Mouse (Mus musculus) hindbrain, embryonic 14.5 days (tissue): ENCODE results near the gene Ctnna3. TPM values are rescaled to one million over a fixed set of nuclear protein-coding genes. Genes with fewer than 3 reads are reported as not detected.

Experiments
- ATAC-seq: fragments of 200-750 bp; cut with Nextera tagmentation; 2 replicates; pipeline ENCODE4 v1.8.0; 2017; ENCODE audit warnings: moderate number of reproducible peaks, mild to moderate bottlenecking, moderate TSS enrichment, moderate library complexity; ENCODE audit not compliant: low FRiP score
- DNase-seq: peaks from one replicate; pipeline ENCODE4 v3.0.0-alpha.2; 2015; ENCODE audit warnings: low spot score
- H3K27ac ChIP-seq: fragments of 300-500 bp; sonication (generic); 2 replicates; pipeline ENCODE4 v1.5.1; 2014; ENCODE audit warnings: mild to moderate bottlenecking, moderate library complexity
- H3K27me3 ChIP-seq: fragments of 300-500 bp; sonication (generic); 2 replicates; pipeline ENCODE4 v1.6.1; 2014; ENCODE audit warnings: mild to moderate bottlenecking, low read length, mixed read lengths; ENCODE audit not compliant: control insufficient read depth, insufficient read depth
- H3K36me3 ChIP-seq: fragments of 300-500 bp; sonication (generic); replicated peaks from 2 replicates; pipeline ENCODE4 v1.6.1; 2014; ENCODE audit not compliant: control insufficient read depth, insufficient read depth
- H3K4me1 ChIP-seq: fragments of 300-500 bp; sonication (generic); replicated peaks from 2 replicates; pipeline ENCODE4 v1.6.1; 2014; ENCODE audit warnings: antibody characterized with exemption, low read length, mixed read lengths; ENCODE audit not compliant: control insufficient read depth, insufficient read depth
- H3K4me2 ChIP-seq: fragments of 300-500 bp; sonication (generic); replicated peaks from 2 replicates; pipeline ENCODE4 v1.6.1; 2014; ENCODE audit warnings: mild to moderate bottlenecking, moderate library complexity
- H3K4me3 ChIP-seq: fragments of 300-500 bp; sonication (generic); replicated peaks from 2 replicates; pipeline ENCODE4 v1.5.1; 2014; ENCODE audit warnings: mild to moderate bottlenecking, low read length
- H3K9ac ChIP-seq: fragments of 300-500 bp; sonication (generic); 2 replicates; pipeline ENCODE4 v1.6.1; 2014
- H3K9me3 ChIP-seq: fragments of 300-500 bp; sonication (generic); 2 replicates; pipeline ENCODE4 v1.6.1; 2016; ENCODE audit warnings: low read length; ENCODE audit not compliant: control insufficient read depth
- WGBS: fragments of 180-500 bp; shearing (Covaris S2); extraction: QIAGEN DNeasy Blood & Tissue Kit; methylation state at CpG from one replicate; pipeline ENCODE4 v1.1.7; 2014; 5-methylcytosine and 5-hydroxymethylcytosine counted together
- polyA plus RNA-seq: library from polyadenylated mRNA; unstranded; fragments of >200 nt; fragmentation: Nextera tagmentation; extraction: Ambion mirVana; gene quantifications from 2 replicates; pipeline ENCODE4 v1.2.1, GENCODE M21; 2014

Ctnna3 gene
- polyA plus RNA-seq, 1 experiment from 2014 or later: 4.1 TPM

- DNase-seq (no peak), ATAC-seq (no peak)
- Histone ChIP-seq H3K4me3 (no peak within 1 kb of the TSS), H3K27ac (no peak within 1 kb of the TSS), H3K27me3 (no peaks in the 10 kb centered on the region), H3K4me2 (no peak within 1 kb of the TSS), H3K9me3 (no peaks in the 10 kb centered on the region), H3K4me1 (no peaks in the 10 kb centered on the region), H3K9ac (no peak within 1 kb of the TSS), H3K36me3 (no peaks in the 10 kb centered on the region)
- 90% methylated on average over 18 of the region's 18 CpGs for whole genome bisulfite sequencing
Measured at GRCm38 (mm10) chr10:63421739-63422735, 7.9 kb upstream of the Ctnna3 start, which contains the start of gene Gm7075. TSS of gene Gm7075 (minus strand) at chr10:63421789.

GRCm38 (mm10) chr10:63422736-63422992 is 7.2 kb upstream of the Ctnna3 start:
- Histone ChIP-seq H3K4me2 (no peak overlapping the region), H3K9ac (no peak overlapping the region), H3K36me3 (no peaks in the 10 kb centered on the region), H3K27ac (no peak overlapping the region), H3K9me3 (no peaks in the 10 kb centered on the region), H3K4me1 (no peaks in the 10 kb centered on the region), H3K27me3 (no peaks in the 10 kb centered on the region), H3K4me3 (no peak overlapping the region)
- no peak for ATAC-seq
- WGBS: 77% methylated on average over 5 of the region's 5 CpGs
- peak; percentile 32 for DNase-seq

DNA sequence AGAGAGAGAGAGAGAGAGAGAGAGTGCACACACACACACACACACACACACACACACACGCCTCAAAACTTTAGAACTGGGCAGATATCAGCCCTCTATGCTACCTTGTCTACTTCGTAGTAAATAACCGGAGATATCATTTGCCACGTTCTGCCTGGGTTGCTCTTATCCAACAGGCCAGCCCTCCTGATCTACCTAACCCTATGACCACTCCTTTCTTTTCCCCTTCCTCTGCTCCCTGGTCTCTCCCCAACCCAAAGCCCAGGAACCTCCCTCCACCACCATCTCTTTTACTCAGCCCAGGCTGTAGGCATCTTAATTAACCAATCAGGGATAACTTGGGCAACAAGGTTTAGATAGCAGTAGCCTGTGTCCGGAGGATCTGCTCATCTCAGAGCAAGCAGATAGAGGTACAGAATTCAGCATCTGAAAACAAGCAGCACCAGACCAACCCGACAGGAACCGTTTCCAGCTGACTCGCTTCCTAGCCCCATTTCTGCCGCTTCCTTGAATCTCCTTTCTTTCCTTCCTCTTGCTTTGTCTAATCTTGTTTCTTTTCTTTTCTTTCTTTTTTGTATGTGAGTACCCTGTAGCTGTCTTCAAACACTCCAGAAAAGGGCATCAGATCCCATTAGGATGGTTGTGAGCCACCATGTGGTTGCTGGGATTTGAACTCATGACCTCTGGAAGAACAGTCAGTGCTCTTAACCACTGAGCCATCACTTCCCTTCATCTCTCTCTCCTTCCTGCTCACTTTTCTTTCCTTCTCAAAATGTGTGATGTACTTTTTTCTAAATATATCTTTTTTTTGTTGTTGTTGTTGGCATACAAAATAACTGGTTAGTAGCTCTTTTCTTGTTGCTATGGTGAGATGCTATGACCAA is 6.1 kb upstream of the Ctnna3 start:
- no peak overlapping the region for H3K27ac ChIP-seq
- H3K36me3 ChIP-seq: no peaks in the 10 kb centered on the region
- 82% methylated on average over 9 of the region's 9 CpGs for WGBS
- no peaks in the 10 kb centered on the region for H3K4me1 ChIP-seq
- ATAC-seq (no peak), DNase-seq (no peak)
- no peaks in the 10 kb centered on the region for H3K9me3 ChIP-seq
- H3K4me3 ChIP-seq: no peak overlapping the region
- H3K27me3 ChIP-seq: no peaks in the 10 kb centered on the region
- H3K4me2 ChIP-seq: no peak overlapping the region
- no peak overlapping the region for H3K9ac ChIP-seq

GRCm38 (mm10) chr10:63424475-63424814 is 5.5 kb upstream of the Ctnna3 start:
- no peak for DNase-seq
- no peak overlapping the region for H3K27ac ChIP-seq
- H3K27me3 ChIP-seq: no peaks in the 10 kb centered on the region
- no peaks in the 10 kb centered on the region for H3K4me1 ChIP-seq
- no peak overlapping the region for H3K4me2 ChIP-seq
- no peaks in the 10 kb centered on the region for H3K36me3 ChIP-seq
- no peak overlapping the region for H3K4me3 ChIP-seq
- no peak overlapping the region for H3K9ac ChIP-seq
- no peak for ATAC-seq
- H3K9me3 ChIP-seq: no peaks in the 10 kb centered on the region

GRCm38 (mm10) chr10:63427146-63427545 is 2.8 kb upstream of the Ctnna3 start:
- Histone ChIP-seq H3K27ac (no peak overlapping the region), H3K4me2 (no peak overlapping the region), H3K4me3 (no peak overlapping the region), H3K27me3 (no peaks in the 10 kb centered on the region), H3K4me1 (no peaks in the 10 kb centered on the region), H3K9me3 (no peaks in the 10 kb centered on the region), H3K9ac (no peak overlapping the region), H3K36me3 (no peaks in the 10 kb centered on the region)
- no peak for ATAC-seq
- 84% methylated on average over 8 of the region's 8 CpGs for WGBS
- no peak for DNase-seq

DNA sequence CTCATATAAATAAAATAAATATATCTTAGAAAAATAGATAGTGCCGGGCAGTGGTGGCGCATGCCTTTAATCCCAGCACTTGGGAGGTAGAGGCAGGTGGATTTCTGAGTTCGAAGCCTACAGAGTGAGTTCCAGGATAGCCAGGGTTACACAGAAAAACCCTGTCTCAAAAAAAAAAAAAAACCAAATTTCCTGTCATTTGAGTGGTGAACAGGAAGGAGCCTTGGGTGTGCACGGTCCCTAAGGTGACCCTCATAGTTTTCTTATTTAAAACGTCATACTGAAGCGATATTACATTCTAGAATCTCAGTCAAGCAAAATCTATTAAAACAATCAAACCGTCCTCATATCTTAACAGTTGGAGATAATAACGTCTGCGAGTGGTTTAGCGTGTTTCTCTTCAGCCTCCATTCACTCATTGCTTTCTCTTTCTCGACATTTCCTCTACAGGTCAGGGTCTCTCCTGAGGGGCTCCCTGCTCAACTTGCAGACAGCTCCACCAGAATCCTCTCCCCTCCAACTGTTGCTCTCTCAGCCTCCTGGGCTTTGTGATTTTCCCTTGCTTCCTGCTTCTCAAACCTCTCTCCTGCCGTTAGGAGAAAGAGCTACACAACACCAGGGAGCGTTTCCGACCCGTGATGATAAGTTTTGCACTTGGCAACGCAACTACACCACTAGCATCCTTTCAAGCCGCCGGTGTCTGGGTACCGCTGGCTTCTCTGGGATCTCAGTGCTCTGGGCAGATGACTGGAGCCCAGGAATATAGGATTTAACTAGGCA is 1.5 kb upstream of the Ctnna3 start:
- peak overlapping the region; percentile 51 for H3K4me3 ChIP-seq
- no peak overlapping the region for H3K27ac ChIP-seq
- H3K36me3 ChIP-seq: no peaks in the 10 kb centered on the region
- 29% methylated on average over 19 of the region's 19 CpGs for WGBS
- H3K9me3 ChIP-seq: no peaks in the 10 kb centered on the region
- H3K4me2 ChIP-seq: peak overlapping the region; percentile 69
- H3K27me3 ChIP-seq: no peaks in the 10 kb centered on the region
- DNase-seq (peak; percentile 29), ATAC-seq (no peak)
- H3K9ac ChIP-seq: peak overlapping the region; percentile 44
- H3K4me1 ChIP-seq: no peaks in the 10 kb centered on the region

DNA sequence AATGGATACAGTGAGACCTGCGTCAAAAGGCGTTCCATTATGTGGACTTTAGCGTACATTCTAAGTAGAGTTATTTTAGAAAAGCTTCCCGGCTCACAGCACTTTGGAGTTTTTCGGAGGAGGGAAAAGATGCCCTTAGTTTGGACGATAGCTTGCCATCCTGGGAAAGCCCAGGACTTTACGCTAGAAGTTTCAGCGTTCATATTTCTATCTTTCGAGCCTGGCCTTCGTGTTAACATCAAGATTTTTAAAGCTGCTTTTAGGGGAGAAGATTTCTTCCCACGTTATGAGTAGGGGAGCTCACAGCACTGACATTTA is 916 bp upstream of the Ctnna3 start:
- 4% methylated on average over 11 of the region's 11 CpGs for WGBS
- no peak; the same call in 1 of the 2 replicates for ATAC-seq
- no peak overlapping the region for H3K27ac ChIP-seq

GRCm38 (mm10) chr10:63429380-63429779 is 518 bp upstream of the Ctnna3 start:
- H3K9ac ChIP-seq: peak overlapping the region; percentile 44
- H3K4me1 ChIP-seq: no peaks in the 10 kb centered on the region
- WGBS: under 1% methylated on average over 34 of the region's 34 CpGs
- peak overlapping the region; percentile 69 for H3K4me2 ChIP-seq
- H3K36me3 ChIP-seq: no peaks in the 10 kb centered on the region
- H3K27ac ChIP-seq: peak overlapping the region; percentile 12
- H3K27me3 ChIP-seq: no peaks in the 10 kb centered on the region
- peak; percentile 92 for ATAC-seq
- no peaks in the 10 kb centered on the region for H3K9me3 ChIP-seq
- peak; percentile 100 for DNase-seq
- H3K4me3 ChIP-seq: peak overlapping the region; percentile 51

More for the DNA sequence above, 916 bp upstream of the Ctnna3 start:
- no peaks in the 10 kb centered on the region for H3K9me3 ChIP-seq
- peak; percentile 44 for DNase-seq
- H3K4me3 ChIP-seq: peak overlapping the region; percentile 51
- H3K4me1 ChIP-seq: no peaks in the 10 kb centered on the region
- no peaks in the 10 kb centered on the region for H3K27me3 ChIP-seq
- H3K36me3 ChIP-seq: no peaks in the 10 kb centered on the region
- peak overlapping the region; percentile 44 for H3K9ac ChIP-seq
- peak overlapping the region; percentile 69 for H3K4me2 ChIP-seq

DNA sequence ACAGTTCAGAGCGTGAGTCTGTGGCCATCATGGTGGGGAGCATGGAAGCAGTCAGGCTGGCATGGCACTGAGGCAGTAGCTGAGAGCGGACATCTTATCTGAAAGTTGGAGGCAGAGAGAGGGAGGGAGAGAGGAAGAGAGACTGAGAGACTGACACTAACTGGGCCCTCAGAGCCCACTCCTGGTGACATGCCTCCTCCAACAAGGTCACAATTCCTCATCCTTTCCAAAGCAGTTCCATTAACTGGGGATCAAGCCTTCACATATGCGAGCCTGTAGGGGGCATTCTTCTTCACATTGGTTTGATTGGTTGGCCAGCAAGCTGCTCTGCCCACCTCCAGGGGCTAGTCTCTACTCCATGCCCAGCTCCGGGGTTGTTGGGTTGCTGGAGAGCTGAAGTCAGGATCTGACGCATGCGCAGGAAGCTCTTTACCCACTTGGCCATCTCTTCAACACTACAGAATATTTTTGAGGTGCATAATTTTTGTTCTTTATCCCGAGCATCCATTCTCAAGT is 1.4 kb downstream of the Ctnna3 start:
- Histone ChIP-seq H3K4me2 (no peak overlapping the region), H3K4me3 (no peak overlapping the region), H3K27me3 (no peaks in the 10 kb centered on the region), H3K36me3 (no peaks in the 10 kb centered on the region), H3K9me3 (no peaks in the 10 kb centered on the region), H3K9ac (no peak overlapping the region), H3K4me1 (no peaks in the 10 kb centered on the region), H3K27ac (no peak overlapping the region)
- ATAC-seq (no peak), DNase-seq (no peak)
- WGBS: 92% methylated on average over 7 of the region's 7 CpGs
